Mouse (Mus musculus) B cell, adult 2 months (primary cell): Measurements from ENCODE around the gene Iffo2.

Experiments
- DNase-seq, 2 experiments: peaks; one replicate each; pipeline ENCODE4 v3.0.0; 2022

Iffo2 gene

GRCm38 (mm10) chr4:139611542-139611953, 81.2 kb downstream of the Iffo2 start:
- DNase-seq, result peak; percentile 87 to 88

- no peak for DNase-seq
Observed at GRCm38 (mm10) chr4:139614524-139615260, 84.3 kb downstream of the Iffo2 start.

DNA sequence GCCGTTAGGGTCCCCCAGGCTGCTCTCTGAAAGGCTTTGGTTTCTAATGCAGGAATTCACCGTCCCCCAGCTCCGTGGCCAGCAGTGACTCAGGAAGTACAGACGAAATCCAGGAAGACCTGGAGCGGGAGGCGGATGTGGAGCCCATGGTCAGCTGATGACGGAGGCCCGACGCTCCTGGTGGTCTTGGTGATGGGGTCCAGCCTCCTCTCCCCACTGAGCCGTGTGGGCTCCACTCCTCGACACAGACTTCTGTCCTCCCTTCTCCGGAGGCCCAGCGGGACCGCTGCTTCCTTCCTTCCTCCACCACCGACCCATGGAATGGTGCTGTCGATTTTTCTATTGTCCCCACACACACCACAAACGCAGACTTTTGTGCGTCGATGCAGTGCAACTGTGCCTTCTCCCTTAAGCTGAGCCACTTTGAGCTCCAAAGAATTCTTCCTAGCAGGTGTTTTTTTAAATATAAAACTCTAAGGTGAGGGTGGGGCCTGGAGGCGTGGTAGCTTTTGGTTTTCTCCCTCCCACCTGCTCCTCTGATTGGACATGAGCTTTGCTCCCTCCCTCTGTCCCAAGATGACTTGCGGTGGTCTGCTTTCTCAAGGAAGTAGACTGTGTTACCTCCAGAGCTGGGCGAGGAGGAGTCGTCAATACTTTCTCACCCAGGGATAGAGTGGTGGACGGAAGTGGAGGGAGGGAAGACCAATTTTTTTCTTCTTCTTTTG, 86.1 kb downstream of the Iffo2 start:
- DNase-seq, result peak; percentile 70 to 76

DNA sequence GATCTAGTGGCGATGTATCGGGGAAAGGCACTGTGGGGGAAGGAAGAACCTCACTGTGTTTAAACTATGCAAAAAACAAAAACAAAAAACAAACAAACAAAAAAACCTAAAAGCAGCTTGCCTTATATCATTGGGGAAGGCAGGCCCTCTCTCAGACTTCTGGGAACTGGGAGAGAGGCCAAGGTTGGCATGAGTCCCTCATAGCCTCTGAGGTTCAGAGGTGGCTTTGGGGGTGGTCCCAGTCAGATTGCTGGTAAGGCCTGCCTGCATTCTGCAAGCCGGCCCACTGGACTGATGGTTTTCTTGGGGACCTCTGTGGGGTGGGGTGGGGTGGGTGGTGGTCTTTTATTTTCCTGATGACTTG, 86.6 kb downstream of the Iffo2 start:
- no peak for DNase-seq

GRCm38 (mm10) chr4:139619765-139620164, 89.4 kb downstream of the Iffo2 start:
- no peak for DNase-seq

DNA sequence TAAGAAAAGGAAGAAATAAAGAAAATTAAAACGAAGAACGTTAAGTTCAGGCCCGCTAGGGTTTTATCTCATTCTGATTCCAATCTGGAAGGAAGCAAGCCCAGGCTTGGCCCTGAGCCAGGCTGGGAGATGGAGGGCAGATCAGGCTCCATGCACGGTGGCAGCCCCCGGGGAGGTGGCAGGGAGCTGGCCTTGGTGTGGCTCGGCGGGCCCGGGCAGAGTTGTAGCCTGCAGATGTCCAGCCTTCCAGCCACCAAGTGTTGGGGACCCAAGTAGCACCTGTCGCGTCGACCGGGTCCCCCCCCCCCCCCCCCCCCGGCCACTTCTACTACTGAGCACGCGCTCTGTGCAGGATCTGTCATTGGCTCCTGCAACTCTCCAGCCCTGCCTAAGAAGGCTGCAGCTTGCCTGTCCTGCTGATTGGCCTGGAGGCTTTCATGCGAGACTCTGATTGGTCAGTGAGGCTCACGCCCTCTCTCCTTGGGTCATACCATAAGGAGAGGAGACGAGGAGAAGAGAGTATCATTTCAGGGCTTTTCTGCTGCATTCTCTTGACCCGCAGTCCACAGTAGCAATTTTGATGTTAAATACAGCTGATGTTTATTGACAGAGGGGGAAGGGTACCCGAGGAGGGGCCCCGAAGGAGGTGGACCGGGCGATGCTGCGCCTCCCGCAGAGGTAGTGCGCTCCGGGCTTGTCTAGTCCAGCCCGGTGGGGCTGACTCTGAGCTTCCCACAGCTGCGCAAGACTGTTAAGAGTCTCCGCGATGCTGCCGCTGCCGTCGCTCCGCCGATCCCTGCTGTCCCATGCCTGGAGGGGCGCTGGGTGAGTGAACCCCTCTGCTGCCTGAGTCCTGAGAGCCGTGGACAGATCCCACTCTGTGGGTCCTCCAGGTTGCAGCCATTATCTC, 92.3 kb downstream of the Iffo2 start, which contains the start of gene Aldh4a1:
Gene Aldh4a1 (plus strand): TSS at position 494 of the 910 bp plus-strand sequence.
- peak; percentile 81 to 86 for DNase-seq

DNA sequence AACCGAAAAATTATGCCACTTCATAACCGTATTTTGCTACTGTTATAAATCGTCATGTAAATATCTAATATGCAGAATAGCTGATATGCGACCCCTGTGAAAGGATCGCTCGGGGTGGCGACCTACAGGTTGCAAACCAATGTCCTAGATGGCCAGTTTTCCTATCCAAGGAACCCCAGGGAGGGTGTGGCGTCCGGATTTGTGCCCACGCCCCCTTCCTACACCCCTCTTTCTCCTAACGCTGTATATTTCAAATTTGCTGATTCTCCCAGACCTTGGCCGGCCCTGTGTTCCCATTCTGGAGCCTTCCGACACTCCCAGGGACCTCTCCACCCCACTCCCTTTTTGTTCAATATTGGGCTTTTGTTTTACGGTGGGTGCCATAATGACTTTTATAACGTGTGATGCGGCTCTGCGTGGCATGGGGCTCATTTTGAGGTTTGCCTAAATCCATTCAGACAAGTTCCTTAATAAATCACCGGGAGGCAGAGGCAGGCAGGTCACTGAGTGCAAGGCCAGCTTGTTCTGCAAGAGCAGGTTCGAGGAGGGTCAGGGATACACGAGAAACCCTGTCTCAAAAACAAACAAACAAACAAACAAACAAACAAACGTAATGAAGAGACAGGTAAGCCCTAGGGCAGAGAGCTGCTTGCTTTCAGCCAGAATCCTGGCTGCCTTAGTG, 93.2 kb downstream of the Iffo2 start:
- DNase-seq, result no peak

- DNase-seq, result no peak
Observed at GRCm38 (mm10) chr4:139624116-139624489, 93.8 kb downstream of the Iffo2 start.

- no peak for DNase-seq
Observed at GRCm38 (mm10) chr4:139624706-139625105, 94.4 kb downstream of the Iffo2 start.

GRCm38 (mm10) chr4:139627361-139627760, 97.0 kb downstream of the Iffo2 start:
- no peak for DNase-seq

- DNase-seq, result no peak
Observed at GRCm38 (mm10) chr4:139630171-139630570, 99.8 kb downstream of the Iffo2 start.

DNA sequence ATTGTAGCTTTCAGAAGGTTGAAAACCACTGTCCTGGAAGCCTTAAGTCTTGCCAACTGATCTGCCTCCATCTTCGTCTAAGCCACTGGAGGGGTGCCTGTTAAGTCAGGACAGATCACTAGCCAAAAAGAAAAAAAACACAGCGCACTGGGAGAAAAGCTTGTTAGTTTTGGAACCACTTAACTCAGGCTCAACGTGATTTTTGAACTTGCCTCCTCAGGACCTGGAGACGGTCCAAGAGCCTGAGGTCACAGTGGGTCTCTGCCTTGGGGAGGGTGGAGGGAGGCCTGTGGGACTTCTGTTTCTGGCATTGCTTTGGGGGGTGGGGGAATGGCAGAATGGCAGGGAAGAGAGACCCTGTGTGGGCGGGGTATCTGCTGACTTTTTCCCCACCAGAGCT, 100.8 kb downstream of the Iffo2 start:
- no peak for DNase-seq

- DNase-seq, result no peak
Observed at GRCm38 (mm10) chr4:139631569-139632253, 101.4 kb downstream of the Iffo2 start.

DNA sequence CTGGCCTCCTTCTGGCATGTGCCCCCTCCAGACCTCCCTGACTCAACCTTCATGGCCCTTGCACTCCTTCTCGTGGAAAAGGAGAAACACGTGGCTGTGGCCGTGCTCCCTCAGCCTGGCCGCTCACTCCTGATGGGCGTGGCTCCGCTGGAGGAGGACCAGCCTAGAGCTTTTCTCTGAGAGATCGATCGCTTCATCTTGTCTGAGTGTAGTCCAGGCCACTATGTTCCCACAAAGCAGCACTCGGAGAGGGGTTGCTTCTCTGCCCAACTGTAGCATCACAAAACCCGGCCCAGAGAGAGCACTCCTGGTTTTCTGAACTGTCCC, 101.9 kb downstream of the Iffo2 start:
- DNase-seq, result no peak

DNA sequence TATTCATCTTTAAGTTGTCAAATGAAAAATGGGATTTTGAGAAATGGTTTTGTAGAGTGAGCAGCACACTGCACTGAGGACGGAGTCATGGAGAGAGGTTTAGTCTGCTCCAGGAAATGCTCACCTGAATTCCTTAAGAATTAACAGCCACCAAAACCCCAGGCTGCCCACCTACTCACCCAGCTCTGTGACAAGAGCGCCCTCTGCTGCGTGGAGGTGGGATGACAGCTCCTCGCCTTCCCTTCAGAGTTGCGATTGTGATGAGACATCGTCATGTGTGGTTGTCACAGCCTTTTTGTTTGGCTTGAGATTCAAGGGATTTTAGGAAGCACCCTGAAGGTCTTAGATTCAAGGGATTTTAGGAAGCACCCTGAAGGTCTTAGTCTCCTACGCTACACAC, 106.0 kb downstream of the Iffo2 start:
- peak; percentile 79 for DNase-seq

DNA sequence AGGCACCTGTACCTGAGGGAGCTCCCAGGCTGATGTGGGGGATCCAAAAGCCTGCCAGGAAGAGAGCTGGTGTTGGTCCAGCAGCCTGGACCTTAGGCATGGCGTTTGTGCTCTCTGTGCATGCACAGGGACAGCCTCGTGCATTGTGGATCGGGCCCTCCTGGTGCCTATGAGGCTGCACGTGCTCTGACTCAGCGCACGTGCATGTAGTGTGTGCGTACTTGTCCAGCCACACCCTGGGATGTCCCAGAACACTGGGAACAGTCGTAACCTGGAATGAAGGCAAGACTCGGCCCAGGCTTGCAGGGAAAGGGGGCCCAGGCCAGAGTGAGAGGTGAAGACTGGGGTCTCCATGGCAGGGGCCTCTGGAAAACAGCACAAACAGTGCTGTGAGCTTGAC, 107.5 kb downstream of the Iffo2 start:
- no peak for DNase-seq

DNA sequence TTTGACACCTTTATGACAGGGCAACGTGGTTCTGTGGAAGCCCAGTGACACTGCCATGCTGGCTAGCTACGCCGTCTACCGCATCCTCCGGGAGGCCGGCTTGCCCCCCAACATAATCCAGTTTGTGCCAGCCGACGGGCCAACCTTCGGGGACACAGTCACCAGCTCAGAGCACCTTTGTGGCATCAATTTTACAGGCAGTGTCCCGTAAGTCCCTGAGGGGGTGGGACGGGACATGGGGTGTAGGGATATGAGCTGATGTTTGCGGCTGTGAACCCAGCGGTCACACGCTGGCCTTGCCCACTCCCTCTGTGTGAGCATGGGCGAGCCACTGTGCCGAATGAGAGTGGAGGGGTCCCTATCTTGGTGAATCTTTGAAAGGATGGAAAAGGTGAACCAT, 108.0 kb downstream of the Iffo2 start:
- DNase-seq, result no peak

DNA sequence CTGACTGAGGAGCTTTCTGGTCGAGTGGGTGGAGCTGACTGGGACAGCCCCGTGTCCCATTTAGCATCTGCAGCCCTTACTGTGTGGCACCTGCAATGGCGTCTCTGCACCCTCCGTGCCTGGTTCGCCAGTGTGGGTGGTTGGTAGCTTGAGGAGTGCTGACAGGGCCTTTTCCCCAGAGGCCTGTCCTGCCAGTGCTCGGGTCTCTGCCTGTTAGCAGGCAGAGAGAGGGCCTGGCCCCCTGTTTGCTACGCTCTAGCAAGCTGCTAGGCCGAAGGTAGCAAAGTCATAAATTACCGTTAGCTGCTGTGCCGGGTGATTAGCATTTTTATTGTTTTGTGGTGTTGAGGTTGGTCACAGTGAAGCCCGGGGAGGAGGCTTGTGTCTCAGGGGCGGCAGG, 109.5 kb downstream of the Iffo2 start:
- no peak for DNase-seq

- peak in 1 of 2 experiments; percentile 18 for DNase-seq
Observed at GRCm38 (mm10) chr4:139640333-139640732, 110.0 kb downstream of the Iffo2 start.

DNA sequence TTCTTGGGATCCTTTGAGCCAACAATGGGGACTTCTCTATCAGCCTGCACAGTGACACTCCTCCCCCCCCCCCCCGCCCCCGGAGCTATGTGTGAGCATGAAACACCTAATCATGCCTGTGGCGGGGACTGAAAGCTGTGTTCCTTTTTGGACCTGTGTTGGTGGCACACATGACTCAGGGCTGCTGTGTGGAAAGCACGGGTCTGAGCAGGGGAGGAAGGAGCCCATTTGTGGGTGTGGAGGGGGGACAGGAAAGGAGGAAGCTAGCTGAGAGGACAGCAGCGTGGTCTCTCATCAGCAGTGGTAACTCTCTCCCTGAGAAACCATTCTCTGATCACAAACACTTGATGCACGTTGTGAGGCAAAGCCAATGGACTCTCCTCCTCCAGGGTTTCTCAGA, 110.4 kb downstream of the Iffo2 start:
- no peak for DNase-seq

- DNase-seq, result no peak
Observed at GRCm38 (mm10) chr4:139641829-139642425, 111.6 kb downstream of the Iffo2 start.

DNA sequence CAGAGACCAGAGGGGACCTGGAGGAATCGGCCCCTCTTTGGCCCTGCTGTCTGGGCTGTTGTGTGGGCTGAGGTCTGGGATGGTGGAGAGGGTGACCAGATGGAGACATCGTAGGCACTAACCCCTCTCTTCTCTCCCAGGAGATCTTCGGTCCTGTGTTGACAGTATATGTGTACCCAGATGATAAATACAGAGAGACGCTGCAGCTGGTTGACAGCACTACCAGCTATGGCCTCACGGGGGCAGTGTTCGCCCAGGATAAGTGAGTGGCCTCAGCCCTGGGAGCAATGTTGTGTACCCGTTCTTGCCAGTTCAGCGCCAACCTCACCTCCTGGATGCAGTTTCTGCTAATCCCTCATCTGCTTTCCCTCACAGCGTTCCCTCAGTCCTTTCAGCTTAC, 113.6 kb downstream of the Iffo2 start:
- DNase-seq, result peak; percentile 79 to 80
